Mouse (Mus musculus) lung, embryonic 15.5 days (tissue): ENCODE data around the gene Sorl1. TPM values are rescaled to one million over a fixed set of nuclear protein-coding genes. Genes with fewer than 3 reads are reported as not detected.

Experiments
- ATAC-seq: fragments of 200-750 bp; cut with Nextera tagmentation; 2 replicates; pipeline ENCODE4 v1.8.0; 2017; ENCODE audit warnings: moderate number of reproducible peaks, borderline replicate concordance; ENCODE audit not compliant: low FRiP score, low TSS enrichment; ENCODE audit errors: extremely low read depth
- H3K27ac ChIP-seq: fragments of 300-500 bp; sonication (generic); 2 replicates; pipeline ENCODE4 v1.5.1; 2015; ENCODE audit warnings: moderate library complexity, mild to moderate bottlenecking, inconsistent platforms
- H3K27me3 ChIP-seq: fragments of 300-500 bp; sonication (generic); 2 replicates; pipeline ENCODE4 v1.6.1; 2015; ENCODE audit warnings: inconsistent platforms
- H3K36me3 ChIP-seq: fragments of 300-500 bp; sonication (generic); 2 replicates; pipeline ENCODE4 v1.6.1; 2015; ENCODE audit warnings: inconsistent platforms
- H3K4me1 ChIP-seq: fragments of 300-500 bp; sonication (generic); 2 replicates; pipeline ENCODE4 v1.6.1; 2015; ENCODE audit warnings: inconsistent platforms
- H3K4me2 ChIP-seq: fragments of 300-500 bp; sonication (generic); 2 replicates; pipeline ENCODE4 v1.6.1; 2015; ENCODE audit warnings: inconsistent platforms, mild to moderate bottlenecking, moderate library complexity
- H3K4me3 ChIP-seq: fragments of 300-500 bp; sonication (generic); 2 replicates; pipeline ENCODE4 v1.5.1; 2015; ENCODE audit warnings: mild to moderate bottlenecking, inconsistent platforms
- H3K9ac ChIP-seq: fragments of 300-500 bp; sonication (generic); 2 replicates; pipeline ENCODE4 v1.6.1; 2015; ENCODE audit warnings: inconsistent platforms
- H3K9me3 ChIP-seq: fragments of 300-500 bp; sonication (generic); 2 replicates; pipeline ENCODE4 v1.6.1; 2016; ENCODE audit warnings: inconsistent platforms
- WGBS: fragments of 180-500 bp; shearing (Covaris S2); methylation state at CpG from one replicate; pipeline ENCODE4 v1.1.7; 2015; 5-methylcytosine and 5-hydroxymethylcytosine counted together
- polyA plus RNA-seq: library from polyadenylated mRNA; unstranded; fragments of >200 nt; fragmentation: Nextera tagmentation; extraction: Ambion mirVana; gene quantifications from 2 replicates; pipeline ENCODE4 v1.2.1, GENCODE M21; 2015

Sorl1 gene
- polyA plus RNA-seq, 1 experiment from 2014 or later, result 14.9 TPM

DNA sequence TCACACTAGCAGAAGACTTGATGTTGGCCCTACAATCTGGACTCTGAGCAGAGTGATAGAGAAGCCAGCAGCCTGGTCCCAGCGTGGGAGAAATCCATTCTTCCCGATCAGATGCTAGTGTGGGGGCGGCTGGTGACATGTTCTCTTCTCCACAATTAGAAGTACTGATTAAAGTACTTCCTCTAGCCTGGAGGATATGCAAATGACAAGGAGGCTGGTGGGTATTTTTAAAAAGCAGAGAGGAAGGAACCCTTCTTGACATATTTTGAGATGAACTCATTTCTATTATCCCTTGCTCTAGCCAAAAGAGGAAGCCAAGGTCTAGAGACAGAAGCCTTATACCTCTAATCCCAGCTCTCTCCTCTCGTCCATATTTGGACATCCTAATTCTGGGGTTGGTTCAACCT lies 40.4 kb downstream of the Sorl1 start:
- H3K4me3 ChIP-seq, result no peak overlapping the region
- H3K36me3 ChIP-seq, result no peaks in the 10 kb centered on the region
- no peak for ATAC-seq
- no peaks in the 10 kb centered on the region for H3K9me3 ChIP-seq
- no peak overlapping the region for H3K9ac ChIP-seq
- H3K4me1 ChIP-seq, result 0 out of 2 replicates have a peak, but pooled peaks cover 5% of the 10 kb centered on the region
- H3K4me2 ChIP-seq, result no peak overlapping the region
- WGBS, result 69% methylated on average over 4 of the region's 4 CpGs
- H3K27ac ChIP-seq, result no peak overlapping the region
- no peaks in the 10 kb centered on the region for H3K27me3 ChIP-seq

DNA sequence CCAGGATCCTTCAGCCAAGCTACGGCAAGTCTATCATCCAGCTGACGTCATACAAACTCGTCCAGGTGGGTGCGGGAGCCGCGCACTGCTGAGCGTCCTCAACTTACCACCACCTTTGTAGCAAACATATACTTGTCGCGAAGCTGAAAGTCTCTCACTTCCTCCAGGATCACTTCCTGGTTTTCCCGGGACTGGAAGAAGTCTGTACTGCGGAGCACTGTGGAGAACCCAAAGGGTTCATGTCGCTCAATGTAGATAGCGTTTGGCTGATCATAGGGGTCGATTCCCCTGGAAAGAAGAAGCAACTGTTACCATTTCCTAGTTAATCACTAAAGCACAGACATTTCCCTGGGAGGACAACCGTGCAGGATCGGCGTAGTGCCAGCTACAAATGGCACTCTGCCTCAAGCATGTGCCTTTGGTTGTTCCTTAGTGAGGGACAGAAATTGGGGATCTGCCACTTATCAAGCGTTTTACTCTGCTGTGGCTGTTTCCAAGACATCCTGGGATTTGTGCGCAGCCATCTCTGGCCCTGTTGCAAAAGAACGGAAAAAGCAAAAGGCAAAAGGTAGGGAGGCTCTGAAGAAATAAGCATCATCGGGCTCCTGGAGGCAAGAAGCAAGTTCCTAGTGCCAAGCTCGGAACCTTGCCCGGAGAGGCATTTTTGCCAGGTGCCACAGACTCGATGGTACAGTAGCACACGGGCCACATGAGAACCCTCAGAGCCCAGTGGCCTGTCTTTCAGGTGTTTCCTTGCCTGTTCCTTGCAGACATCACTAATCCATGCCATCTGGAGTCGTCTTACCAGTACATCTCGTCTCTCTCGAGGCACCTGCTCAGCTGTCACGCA lies 42.2 kb downstream of the Sorl1 start:
- Histone ChIP-seq H3K9ac (no peak overlapping the region), H3K27me3 (no peaks in the 10 kb centered on the region), H3K9me3 (no peaks in the 10 kb centered on the region), H3K4me1 (0 out of 2 replicates have a peak, but pooled peaks cover 4% of the 10 kb centered on the region), H3K4me3 (no peak overlapping the region), H3K4me2 (no peak overlapping the region), H3K36me3 (no peaks in the 10 kb centered on the region), H3K27ac (no peak overlapping the region)
- WGBS, result 88% methylated on average over 29 of the region's 29 CpGs
- ATAC-seq, result no peak

DNA sequence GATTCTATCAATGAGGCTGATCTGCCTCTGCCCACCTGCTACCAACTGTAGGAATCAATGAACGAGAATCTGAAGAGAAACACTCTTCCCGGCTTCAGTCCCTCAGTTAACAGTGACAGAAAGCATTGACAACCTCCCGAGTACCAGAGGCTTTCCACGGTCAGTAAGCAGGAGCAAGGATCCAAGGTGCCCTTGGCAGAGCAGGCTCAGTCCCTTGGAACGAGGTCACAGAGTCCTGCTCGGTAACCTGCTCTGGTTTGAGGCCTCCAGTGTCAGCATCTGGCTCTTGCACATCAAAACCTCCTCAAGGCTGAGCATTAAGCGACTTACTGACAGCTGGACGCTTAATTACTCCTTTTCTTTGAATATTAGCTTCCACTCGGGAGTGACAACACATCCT lies 43.4 kb downstream of the Sorl1 start:
- 0 out of 2 replicates have a peak, but pooled peaks cover 4% of the 10 kb centered on the region for H3K4me1 ChIP-seq
- H3K36me3 ChIP-seq, result 0 out of 2 replicates have a peak, but pooled peaks cover 3% of the 10 kb centered on the region
- 83% methylated on average over 9 of the region's 9 CpGs for WGBS
- H3K4me2 ChIP-seq, result no peak overlapping the region
- H3K9ac ChIP-seq, result no peak overlapping the region
- H3K4me3 ChIP-seq, result no peak overlapping the region
- ATAC-seq, result no peak
- H3K27me3 ChIP-seq, result no peaks in the 10 kb centered on the region
- H3K27ac ChIP-seq, result no peak overlapping the region
- no peaks in the 10 kb centered on the region for H3K9me3 ChIP-seq

- Histone ChIP-seq H3K9me3 (no peaks in the 10 kb centered on the region), H3K4me2 (no peak overlapping the region), H3K27me3 (no peaks in the 10 kb centered on the region), H3K9ac (no peak overlapping the region), H3K4me3 (no peak overlapping the region), H3K27ac (no peak overlapping the region), H3K36me3 (0 out of 2 replicates have a peak, but pooled peaks cover 3% of the 10 kb centered on the region), H3K4me1 (0 out of 2 replicates have a peak, but pooled peaks cover 4% of the 10 kb centered on the region)
- no peak for ATAC-seq
- WGBS, result 62% methylated on average over 16 of the region's 16 CpGs
Measured at GRCm38 (mm10) chr9:42077112-42077845, 46.8 kb downstream of the Sorl1 start.

GRCm38 (mm10) chr9:42076256-42076849 lies 47.7 kb downstream of the Sorl1 start:
- H3K27ac ChIP-seq, result no peak overlapping the region
- no peak overlapping the region for H3K4me3 ChIP-seq
- no peak for ATAC-seq
- no peaks in the 10 kb centered on the region for H3K9me3 ChIP-seq
- 0 out of 2 replicates have a peak, but pooled peaks cover 4% of the 10 kb centered on the region for H3K4me1 ChIP-seq
- H3K36me3 ChIP-seq, result 0 out of 2 replicates have a peak, but pooled peaks cover 3% of the 10 kb centered on the region
- no peak overlapping the region for H3K9ac ChIP-seq
- H3K4me2 ChIP-seq, result no peak overlapping the region
- WGBS, result 79% methylated on average over 10 of the region's 10 CpGs
- H3K27me3 ChIP-seq, result no peaks in the 10 kb centered on the region

GRCm38 (mm10) chr9:42075241-42075640 lies 48.9 kb downstream of the Sorl1 start:
- WGBS, result 57% methylated on average over 2 of the region's 2 CpGs
- H3K9me3 ChIP-seq, result no peaks in the 10 kb centered on the region

GRCm38 (mm10) chr9:42072010-42072409 lies 52.1 kb downstream of the Sorl1 start:
- Histone ChIP-seq H3K4me1 (no peaks in the 10 kb centered on the region), H3K9ac (no peak overlapping the region), H3K27ac (no peak overlapping the region), H3K9me3 (no peaks in the 10 kb centered on the region), H3K36me3 (0 out of 2 replicates have a peak, but pooled peaks cover 3% of the 10 kb centered on the region), H3K4me2 (no peak overlapping the region), H3K4me3 (no peak overlapping the region), H3K27me3 (no peaks in the 10 kb centered on the region)
- ATAC-seq, result no peak
- 51% methylated on average over 4 of the region's 4 CpGs for WGBS

More at GRCm38 (mm10) chr9:42075241-42075640, 48.9 kb downstream of the Sorl1 start:
- Histone ChIP-seq H3K4me2 (no peak overlapping the region), H3K9ac (no peak overlapping the region), H3K4me3 (no peak overlapping the region), H3K27ac (no peak overlapping the region), H3K36me3 (0 out of 2 replicates have a peak, but pooled peaks cover 3% of the 10 kb centered on the region), H3K27me3 (no peaks in the 10 kb centered on the region), H3K4me1 (0 out of 2 replicates have a peak, but pooled peaks cover 4% of the 10 kb centered on the region)
- no peak for ATAC-seq

DNA sequence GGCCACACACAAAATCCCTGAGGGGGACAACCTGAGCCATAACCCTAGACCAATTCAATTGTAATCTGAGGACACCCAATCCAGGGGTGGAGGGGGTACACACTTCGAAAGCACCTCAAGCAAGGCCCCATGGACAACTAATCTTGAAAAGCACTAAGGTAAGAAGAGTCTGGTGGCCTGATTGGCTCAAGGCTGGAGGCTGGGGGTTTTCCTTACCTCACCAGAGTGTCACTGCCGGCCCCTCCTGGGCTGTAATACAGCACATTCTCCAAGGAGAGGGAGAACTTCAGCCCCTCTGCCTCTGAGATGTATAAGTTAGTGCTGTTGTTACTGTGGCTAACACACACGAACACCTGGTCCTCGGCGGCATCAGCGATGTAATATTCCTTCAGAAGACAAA lies 53.2 kb downstream of the Sorl1 start:
- Histone ChIP-seq H3K4me1 (no peaks in the 10 kb centered on the region), H3K27ac (no peak overlapping the region), H3K9me3 (no peaks in the 10 kb centered on the region), H3K9ac (no peak overlapping the region), H3K4me2 (no peak overlapping the region), H3K36me3 (no peaks in the 10 kb centered on the region), H3K4me3 (no peak overlapping the region), H3K27me3 (no peaks in the 10 kb centered on the region)
- no peak for ATAC-seq
- 88% methylated on average over 6 of the region's 6 CpGs for WGBS

DNA sequence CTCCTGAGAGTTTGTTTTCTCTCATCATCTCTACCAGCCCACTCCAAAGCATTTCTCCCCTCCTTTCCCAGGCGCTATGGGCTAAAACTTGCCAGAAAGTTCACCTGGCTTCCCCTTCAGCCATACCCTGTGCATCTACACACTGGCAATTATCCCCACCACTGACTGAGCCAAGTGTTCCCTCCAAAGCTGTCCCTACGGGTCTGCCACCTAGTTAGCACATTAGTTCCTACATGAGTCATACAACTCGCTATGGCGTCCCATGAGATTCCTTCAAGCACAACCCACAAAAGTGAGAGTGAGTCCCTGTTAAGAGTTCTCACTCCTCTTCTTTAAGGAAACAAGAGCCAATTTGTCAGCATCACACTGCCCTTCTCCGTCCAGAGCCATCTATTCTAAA lies 54.6 kb downstream of the Sorl1 start:
- no peak overlapping the region for H3K9ac ChIP-seq
- H3K27ac ChIP-seq, result no peak overlapping the region
- ATAC-seq, result no peak
- H3K27me3 ChIP-seq, result no peaks in the 10 kb centered on the region
- H3K36me3 ChIP-seq, result no peaks in the 10 kb centered on the region
- WGBS, result 82% methylated on average over 5 of the region's 5 CpGs
- no peak overlapping the region for H3K4me2 ChIP-seq
- H3K4me1 ChIP-seq, result no peaks in the 10 kb centered on the region
- H3K4me3 ChIP-seq, result no peak overlapping the region
- H3K9me3 ChIP-seq, result no peaks in the 10 kb centered on the region

- Histone ChIP-seq H3K36me3 (no peaks in the 10 kb centered on the region), H3K9ac (no peak overlapping the region), H3K4me3 (no peak overlapping the region), H3K9me3 (no peaks in the 10 kb centered on the region), H3K4me1 (no peaks in the 10 kb centered on the region), H3K27ac (no peak overlapping the region), H3K4me2 (no peak overlapping the region), H3K27me3 (no peaks in the 10 kb centered on the region)
- 73% methylated on average over 9 of the region's 9 CpGs for WGBS
- no peak for ATAC-seq
Measured at GRCm38 (mm10) chr9:42067950-42068349, 56.1 kb downstream of the Sorl1 start.

- 71% methylated on average over 1 of the region's 1 CpGs for WGBS
- Histone ChIP-seq H3K27ac (no peak overlapping the region), H3K9me3 (no peaks in the 10 kb centered on the region), H3K36me3 (no peaks in the 10 kb centered on the region), H3K9ac (no peak overlapping the region), H3K4me1 (no peaks in the 10 kb centered on the region), H3K4me3 (no peak overlapping the region), H3K4me2 (no peak overlapping the region), H3K27me3 (no peaks in the 10 kb centered on the region)
- ATAC-seq, result no peak
Measured at GRCm38 (mm10) chr9:42065756-42066155, 58.3 kb downstream of the Sorl1 start.
